Mouse (Mus musculus) ES-E14 (cell line): ENCODE data around the gene Ypel2.

Source experiments
- CHD2 ChIP-seq: IDR thresholded peaks from 2 replicates; pipeline ENCODE4 v1.6.1; 2014; ENCODE audit warnings: mild to moderate bottlenecking, low read depth, low read length, inconsistent platforms
- HCFC1 ChIP-seq: IDR thresholded peaks from 2 replicates; pipeline ENCODE4 v1.6.1; 2012; ENCODE audit warnings: low read length, inconsistent platforms, borderline replicate concordance; ENCODE audit not compliant: insufficient read depth
- MAFK ChIP-seq: IDR thresholded peaks from 2 replicates; pipeline ENCODE4 v1.6.1; 2014; ENCODE audit warnings: mild to moderate bottlenecking, low read depth, low read length, inconsistent platforms; ENCODE audit not compliant: insufficient read depth
- ZNF384 ChIP-seq: IDR thresholded peaks from 2 replicates; pipeline ENCODE4 v1.6.1; 2012; ENCODE audit warnings: low read depth, low read length, inconsistent platforms

DNA sequence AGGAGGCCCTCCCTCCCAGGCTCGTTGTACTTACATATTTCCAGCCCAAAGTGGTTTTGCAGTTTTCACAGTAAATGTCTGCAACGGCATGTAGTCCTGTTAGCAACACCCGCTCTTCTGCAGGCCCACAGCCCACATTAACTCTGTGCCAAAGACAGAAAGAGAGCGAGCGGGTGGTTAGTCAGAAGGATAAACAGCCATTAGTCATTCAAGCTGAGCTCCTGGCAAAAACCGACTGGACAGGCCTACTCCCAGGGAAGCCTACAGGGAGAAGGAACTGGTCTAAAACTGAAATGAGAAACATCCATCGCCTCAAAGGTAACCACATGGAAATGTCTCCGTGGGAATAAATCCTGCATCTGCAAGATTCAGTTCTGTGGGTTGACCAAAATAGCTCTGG is 49.0 kb downstream of the Ypel2 start:
- no peak for TF ChIP-seq HCFC1
- no peak for TF ChIP-seq MAFK
- no peak for TF ChIP-seq ZNF384
- TF ChIP-seq CHD2 = no peak
